Mouse (Mus musculus): ENCODE measurements around the gene Baz2a. TPM values are rescaled to one million over a fixed set of nuclear protein-coding genes. Genes with fewer than 3 reads are reported as not detected.

The Baz2a gene
- polyA plus RNA-seq, 1 experiment from 2014 or later, result 14.2 TPM

DNA sequence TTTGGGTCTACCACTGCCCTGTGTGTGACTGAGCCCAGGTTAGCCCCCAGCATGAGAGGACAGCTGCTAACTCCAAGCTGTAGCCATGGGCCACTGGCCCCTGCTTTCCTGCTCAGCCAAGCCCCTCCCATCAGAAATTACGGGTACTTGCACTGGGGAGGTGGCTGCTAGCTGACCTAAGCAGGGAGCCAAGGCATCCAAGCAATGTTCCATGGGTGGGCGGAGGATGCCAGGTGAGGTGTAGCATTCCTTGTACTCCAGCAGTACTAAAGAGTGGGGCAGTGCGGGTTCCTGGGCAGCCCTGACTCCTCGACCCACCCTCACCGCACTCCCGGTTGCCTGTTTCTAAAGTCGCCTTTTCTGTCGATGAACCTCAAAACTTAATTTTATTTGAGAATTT is 36.8 kb downstream of the Baz2a start:
- no peak overlapping the region for H3K27ac ChIP-seq
- H3K4me1 ChIP-seq, result no peaks in the 10 kb centered on the region
- H3K4me3 ChIP-seq (replicated peaks), result no peak overlapping the region
- H3K9me3 ChIP-seq (replicated peaks), result no peaks in the 10 kb centered on the region
- no peak overlapping the region for H3K9ac ChIP-seq
- ATAC-seq (replicated peaks; ENCODE audit: low FRiP score), result 0 out of 2 replicates have a peak, but pooled peaks have one; percentile 55
- WGBS, result 85% methylated on average over 8 of the region's 8 CpGs
- H3K4me2 ChIP-seq, result no peak overlapping the region
- H3K36me3 ChIP-seq, result peaks cover 94% of the 10 kb centered on the region
- H3K27me3 ChIP-seq, result no peaks in the 10 kb centered on the region

DNA sequence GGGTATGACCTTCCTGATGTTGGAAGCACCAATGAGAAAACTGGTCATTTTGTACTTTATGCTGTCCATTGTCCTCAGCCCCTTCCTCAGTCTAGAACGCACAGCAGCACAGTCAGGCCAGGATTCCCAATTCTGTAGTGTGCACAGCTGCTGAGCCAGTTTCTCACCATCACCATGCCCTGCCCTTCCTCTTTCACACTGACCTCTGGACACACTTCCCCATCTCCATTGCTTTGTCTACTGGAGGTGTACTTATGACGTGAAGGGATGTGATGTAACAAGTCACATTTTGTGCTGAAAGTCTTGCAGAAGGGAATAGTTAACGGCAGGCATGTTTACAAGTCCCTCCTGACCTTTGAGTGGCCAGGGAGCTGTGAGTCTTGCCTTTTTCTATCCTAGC is 39.9 kb downstream of the Baz2a start:
- Histone ChIP-seq H3K36me3 (peaks cover 91% of the 10 kb centered on the region), H3K4me2 (no peak overlapping the region), H3K9ac (no peak overlapping the region), H3K27me3 (no peaks in the 10 kb centered on the region), H3K27ac (no peak overlapping the region), H3K4me1 (peaks cover 8% of the 10 kb centered on the region; the same call in 1 of the 2 replicates), H3K4me3 (replicated peaks) (no peak overlapping the region), H3K9me3 (replicated peaks) (no peaks in the 10 kb centered on the region)
- ATAC-seq (replicated peaks; ENCODE audit: low FRiP score), result no peak
- WGBS, result 75% methylated on average over 3 of the region's 3 CpGs

DNA sequence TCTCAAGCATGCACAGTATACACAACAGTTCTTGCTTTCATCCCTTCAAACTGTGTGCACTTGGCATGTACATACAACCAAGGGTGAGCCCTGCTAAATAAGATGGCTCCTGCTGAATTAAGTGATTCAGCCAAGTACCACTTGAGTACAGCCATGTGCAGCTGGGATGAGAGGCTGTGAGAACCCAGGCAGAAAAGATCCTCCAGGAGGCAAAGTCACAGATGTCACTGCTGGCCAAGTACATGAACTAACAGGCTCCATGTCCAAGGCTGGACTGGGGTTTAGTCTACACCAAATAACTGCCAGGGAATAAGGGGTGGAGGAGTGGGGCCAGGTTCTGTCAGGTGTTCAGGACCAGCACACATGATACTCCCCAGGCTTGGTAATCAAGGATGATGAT is 40.4 kb downstream of the Baz2a start:
- Histone ChIP-seq H3K9ac (no peak overlapping the region), H3K36me3 (peaks cover 87% of the 10 kb centered on the region), H3K27ac (no peak overlapping the region), H3K4me3 (replicated peaks) (no peak overlapping the region), H3K4me2 (no peak overlapping the region), H3K27me3 (no peaks in the 10 kb centered on the region), H3K4me1 (peaks cover 8% of the 10 kb centered on the region; the same call in 1 of the 2 replicates), H3K9me3 (replicated peaks) (no peaks in the 10 kb centered on the region)
- no peak for ATAC-seq (replicated peaks; ENCODE audit: low FRiP score)

DNA sequence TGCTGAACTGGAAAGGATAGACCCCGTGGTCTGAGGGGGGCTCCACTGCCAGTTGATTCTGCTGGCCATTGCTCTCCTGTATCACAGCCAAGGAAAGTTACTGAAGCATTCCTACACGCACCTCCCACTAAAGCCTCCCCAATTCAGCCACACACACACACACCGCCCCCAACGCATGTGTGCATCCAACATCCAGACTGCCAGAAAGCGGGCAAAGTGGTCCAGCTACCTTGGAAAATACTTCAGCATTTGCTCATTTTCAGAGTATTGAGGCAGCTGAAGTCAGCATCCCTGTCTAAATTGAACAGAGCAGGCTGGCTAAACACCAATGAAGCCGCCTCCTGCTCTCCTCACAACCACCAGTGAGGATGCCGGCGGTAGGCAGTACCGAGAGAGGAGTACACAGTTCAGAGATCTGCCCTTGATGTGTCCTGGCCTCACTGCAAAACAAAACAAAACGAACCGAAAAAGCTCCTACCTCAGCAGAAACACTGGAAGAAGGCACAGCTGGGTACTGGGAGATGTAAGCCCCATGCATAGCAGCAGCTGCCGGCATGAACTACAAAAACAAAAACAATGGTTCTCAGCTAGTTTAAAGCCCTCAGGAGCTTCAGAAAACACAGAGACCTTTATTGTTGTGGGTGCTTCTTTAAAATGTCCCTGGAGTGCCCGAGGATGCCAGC is 42.4 kb downstream of the Baz2a start:
- WGBS, result 41% methylated on average over 13 of the region's 13 CpGs
- no peak overlapping the region for H3K9ac ChIP-seq
- H3K36me3 ChIP-seq, result peaks cover 87% of the 10 kb centered on the region
- peak; percentile 65; the same call in 1 of the 2 replicates for ATAC-seq (replicated peaks; ENCODE audit: low FRiP score)
- no peak overlapping the region for H3K4me2 ChIP-seq
- no peaks in the 10 kb centered on the region for H3K27me3 ChIP-seq
- no peak overlapping the region for H3K4me3 ChIP-seq (replicated peaks)
- peak overlapping the region; percentile 67 for H3K27ac ChIP-seq
- no peaks in the 10 kb centered on the region for H3K9me3 ChIP-seq (replicated peaks)
- H3K4me1 ChIP-seq, result peaks cover 8% of the 10 kb centered on the region; the same call in 1 of the 2 replicates

DNA sequence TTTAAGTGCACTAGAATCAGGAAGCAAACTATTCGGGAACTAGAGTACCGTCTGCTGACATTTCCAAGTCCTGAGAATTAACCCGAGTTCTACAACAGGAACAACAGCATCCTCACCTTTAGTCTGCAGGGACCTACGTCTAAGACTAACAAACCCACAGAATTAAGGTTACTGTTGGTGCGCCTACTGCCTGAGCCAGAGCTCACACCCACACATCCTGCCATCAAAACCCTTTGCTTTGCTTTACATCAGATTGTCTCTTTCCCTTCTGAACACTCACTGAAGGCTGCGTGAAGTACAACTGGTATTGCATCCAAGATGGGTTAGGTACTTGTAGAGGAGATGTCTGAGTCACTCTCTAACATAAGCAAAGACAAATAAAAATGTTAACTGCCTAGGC is 44.0 kb downstream of the Baz2a start:
- no peak overlapping the region for H3K9ac ChIP-seq
- H3K36me3 ChIP-seq, result peaks cover 90% of the 10 kb centered on the region
- no peak overlapping the region for H3K27ac ChIP-seq
- H3K4me2 ChIP-seq, result no peak overlapping the region
- no peaks in the 10 kb centered on the region for H3K9me3 ChIP-seq (replicated peaks)
- ATAC-seq (replicated peaks; ENCODE audit: low FRiP score), result no peak
- 86% methylated on average over 6 of the region's 6 CpGs for WGBS
- H3K4me1 ChIP-seq, result peaks cover 8% of the 10 kb centered on the region; the same call in 1 of the 2 replicates
- H3K27me3 ChIP-seq, result no peaks in the 10 kb centered on the region
- no peak overlapping the region for H3K4me3 ChIP-seq (replicated peaks)

DNA sequence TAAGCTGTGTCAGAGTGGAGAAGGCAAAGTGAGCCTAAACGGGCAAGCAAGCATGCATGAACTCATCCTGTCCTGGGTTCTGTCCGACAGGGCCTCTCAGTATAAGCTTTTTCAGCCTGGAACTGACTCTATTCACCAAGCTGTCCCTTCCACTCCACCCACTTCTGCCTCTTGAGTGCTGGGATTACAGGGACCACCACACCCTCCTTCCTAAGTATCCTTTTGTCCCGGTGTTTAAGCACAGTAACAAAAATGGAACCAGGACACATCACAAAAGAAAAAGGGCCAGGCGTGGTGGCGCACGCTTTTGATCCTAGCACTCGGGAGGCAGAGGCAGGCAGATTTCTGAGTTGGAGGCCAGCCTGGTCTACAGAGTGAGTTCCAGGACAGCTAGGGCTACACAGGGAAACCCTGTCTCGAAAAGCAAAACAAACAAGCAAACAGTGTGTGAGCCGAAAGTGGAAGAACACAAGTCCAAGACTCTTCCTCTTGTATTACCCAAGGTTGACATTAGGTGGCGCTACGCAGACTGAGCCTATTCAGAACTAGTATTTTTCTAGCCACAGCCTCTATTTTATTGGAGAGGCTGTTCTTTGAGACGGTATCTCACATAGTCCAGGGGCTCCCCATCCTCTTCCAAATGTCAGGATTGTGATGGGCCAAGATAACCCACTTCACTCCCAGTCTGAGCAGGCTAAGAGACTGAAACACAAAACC is 49.0 kb downstream of the Baz2a start:
- no peak overlapping the region for H3K4me3 ChIP-seq (replicated peaks)
- H3K9ac ChIP-seq, result no peak overlapping the region
- no peak overlapping the region for H3K4me2 ChIP-seq
- peaks cover 92% of the 10 kb centered on the region for H3K36me3 ChIP-seq
- WGBS, result 73% methylated on average over 12 of the region's 12 CpGs
- no peak overlapping the region for H3K27ac ChIP-seq
- H3K27me3 ChIP-seq, result no peaks in the 10 kb centered on the region
- 0 out of 2 replicates have a peak, but pooled peaks cover 3% of the 10 kb centered on the region for H3K4me1 ChIP-seq
- H3K9me3 ChIP-seq (replicated peaks), result no peaks in the 10 kb centered on the region
- no peak for ATAC-seq (replicated peaks; ENCODE audit: low FRiP score)

DNA sequence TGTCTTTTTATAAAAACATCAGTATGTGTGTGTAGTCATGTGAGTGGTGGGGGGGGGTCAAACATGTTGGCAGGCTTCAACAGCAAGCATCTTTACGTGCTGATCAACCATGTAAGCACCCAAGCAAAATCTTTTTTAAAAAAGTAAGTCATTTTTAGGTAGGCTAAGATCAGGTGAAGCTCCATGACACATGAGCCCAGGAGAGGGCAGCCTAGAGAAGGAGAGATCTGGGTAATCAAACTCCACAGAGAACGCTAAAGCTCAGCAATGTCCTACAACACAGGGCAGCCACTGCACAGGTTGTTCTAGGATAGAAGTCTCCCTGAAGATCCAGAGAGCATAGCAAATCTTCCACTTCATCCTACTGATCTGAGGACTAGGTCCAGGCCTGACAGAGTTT is 50.8 kb downstream of the Baz2a start:
- Histone ChIP-seq H3K4me3 (replicated peaks) (no peak overlapping the region), H3K36me3 (peaks cover 92% of the 10 kb centered on the region), H3K4me2 (no peak overlapping the region), H3K27ac (no peak overlapping the region), H3K27me3 (no peaks in the 10 kb centered on the region), H3K9ac (no peak overlapping the region), H3K9me3 (replicated peaks) (no peaks in the 10 kb centered on the region), H3K4me1 (0 out of 2 replicates have a peak, but pooled peaks cover 3% of the 10 kb centered on the region)
- ATAC-seq (replicated peaks; ENCODE audit: low FRiP score), result no peak
- 61% methylated on average over 2 of the region's 2 CpGs for WGBS

DNA sequence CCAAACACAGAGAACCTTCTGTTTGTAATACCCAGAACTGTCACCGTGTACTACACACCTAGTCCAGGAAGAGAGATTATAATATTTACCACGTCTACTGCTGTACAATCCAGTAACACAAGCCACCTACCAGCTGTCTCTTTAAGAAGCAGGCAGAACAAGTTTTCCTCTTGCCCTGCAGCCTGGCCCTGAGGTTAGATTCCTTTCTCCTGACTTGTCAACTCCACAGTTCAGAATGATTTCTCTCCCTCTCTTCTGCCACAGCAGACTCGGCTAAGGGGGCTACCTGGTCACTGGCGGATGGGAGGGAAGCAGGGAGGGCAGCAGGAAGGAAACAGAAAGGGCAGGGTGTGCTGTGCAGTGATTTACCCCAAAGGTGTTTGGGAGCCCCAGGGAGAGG is 52.3 kb downstream of the Baz2a start:
- no peaks in the 10 kb centered on the region for H3K9me3 ChIP-seq (replicated peaks)
- 0 out of 2 replicates have a peak overlapping the region, but pooled peaks have one; percentile 9 for H3K27ac ChIP-seq
- 54% methylated on average over 4 of the region's 4 CpGs for WGBS
- ATAC-seq (replicated peaks; ENCODE audit: low FRiP score), result no peak
- peaks cover 91% of the 10 kb centered on the region for H3K36me3 ChIP-seq
- no peak overlapping the region for H3K9ac ChIP-seq
- H3K4me3 ChIP-seq (replicated peaks), result no peak overlapping the region
- peaks cover 3% of the 10 kb centered on the region; the same call in 1 of the 2 replicates for H3K4me1 ChIP-seq
- no peak overlapping the region for H3K4me2 ChIP-seq
- no peaks in the 10 kb centered on the region for H3K27me3 ChIP-seq

DNA sequence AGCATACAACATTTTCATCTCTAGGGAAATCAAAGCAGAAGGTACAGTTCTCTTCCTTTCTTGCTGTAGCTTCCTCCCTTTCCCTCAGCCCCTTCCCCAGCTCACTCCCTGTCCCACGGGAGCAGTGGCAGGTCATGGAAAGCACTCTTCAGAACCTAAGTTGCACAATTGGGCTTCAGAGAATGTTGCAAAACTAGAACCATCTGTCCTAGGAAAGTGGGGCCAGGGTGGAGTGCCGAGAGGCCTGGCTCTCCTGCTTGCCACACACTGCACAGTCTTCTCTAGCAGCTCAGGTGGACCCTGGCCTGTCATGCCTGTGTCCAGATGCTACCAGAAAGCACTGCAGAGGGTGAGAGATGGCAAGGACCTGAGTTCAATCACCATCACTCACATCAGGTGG is 53.6 kb downstream of the Baz2a start:
- H3K9me3 ChIP-seq (replicated peaks), result no peaks in the 10 kb centered on the region
- no peak overlapping the region for H3K27ac ChIP-seq
- ATAC-seq (replicated peaks; ENCODE audit: low FRiP score), result no peak
- H3K27me3 ChIP-seq, result no peaks in the 10 kb centered on the region
- no peak overlapping the region for H3K4me2 ChIP-seq
- 82% methylated on average over 2 of the region's 2 CpGs for WGBS
- H3K36me3 ChIP-seq, result peaks cover 83% of the 10 kb centered on the region
- peaks cover 16% of the 10 kb centered on the region for H3K4me1 ChIP-seq
- no peak overlapping the region for H3K9ac ChIP-seq
- no peak overlapping the region for H3K4me3 ChIP-seq (replicated peaks)

DNA sequence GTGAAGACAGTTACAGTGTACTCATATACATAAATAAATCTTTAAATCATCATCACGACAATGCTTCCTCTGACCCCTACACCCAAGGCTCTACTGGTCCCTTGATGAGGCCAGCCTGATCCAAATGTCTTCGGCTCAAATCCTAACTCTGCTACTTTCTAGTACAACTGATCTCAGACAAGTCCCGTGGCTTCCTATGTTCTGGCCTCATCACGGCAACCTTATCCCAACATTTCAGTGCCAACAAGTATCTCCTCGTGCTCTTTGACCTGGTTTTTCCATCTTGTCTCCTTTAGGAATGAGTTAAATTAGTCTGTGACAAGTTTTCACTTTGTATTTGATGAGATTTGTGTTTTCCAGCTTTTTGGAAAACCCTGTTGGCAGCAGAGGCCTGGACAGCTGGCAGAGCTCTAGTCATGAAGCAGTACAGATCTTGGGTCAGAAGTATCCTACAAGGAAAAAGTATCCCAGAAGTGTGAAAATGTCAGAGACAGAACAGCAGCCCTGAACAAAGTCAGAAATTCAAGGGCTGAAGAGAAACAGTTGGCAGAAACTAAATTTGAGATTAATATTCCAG is 57.5 kb downstream of the Baz2a start:
- WGBS, result 78% methylated on average over 5 of the region's 5 CpGs
- H3K4me1 ChIP-seq, result peaks cover 22% of the 10 kb centered on the region

DNA sequence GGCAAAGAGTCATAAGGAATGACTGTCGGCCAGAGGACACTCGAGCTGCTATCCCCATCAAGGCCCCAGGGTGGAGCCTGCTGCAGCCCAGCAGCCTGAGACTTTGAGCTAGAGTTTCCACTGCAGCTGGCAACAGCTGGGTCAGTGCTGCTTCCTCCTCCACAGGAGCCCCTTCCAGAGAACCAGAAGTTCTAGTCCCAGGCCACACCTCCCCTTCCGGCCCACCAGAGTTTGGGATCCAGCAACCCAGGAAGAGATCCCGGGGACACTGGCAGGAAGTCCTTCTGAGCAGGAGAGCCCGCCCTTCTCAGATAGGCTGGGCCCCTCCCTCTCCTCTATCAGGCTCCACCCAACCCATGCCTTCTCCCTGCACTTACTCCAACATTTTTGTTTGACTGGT is 58.2 kb downstream of the Baz2a start:
- Histone ChIP-seq H3K27ac (peak overlapping the region; percentile 84), H3K27me3 (no peaks in the 10 kb centered on the region), H3K4me3 (replicated peaks) (peak overlapping the region; percentile 8; the same call in 1 of the 2 replicates), H3K9ac (0 out of 2 replicates have a peak overlapping the region, but pooled peaks have one; percentile 33), H3K4me2 (peak overlapping the region; percentile 42), H3K9me3 (replicated peaks) (no peaks in the 10 kb centered on the region), H3K36me3 (peaks cover 51% of the 10 kb centered on the region), H3K4me1 (peaks cover 24% of the 10 kb centered on the region)
- peak; percentile 96 for ATAC-seq (replicated peaks; ENCODE audit: low FRiP score)
- WGBS, result 1% methylated on average over 5 of the region's 5 CpGs

More for the DNA sequence above, 57.5 kb downstream of the Baz2a start:
- Histone ChIP-seq H3K9ac (0 out of 2 replicates have a peak overlapping the region, but pooled peaks have one; percentile 33), H3K4me2 (peak overlapping the region; percentile 42), H3K9me3 (replicated peaks) (no peaks in the 10 kb centered on the region), H3K27ac (peak overlapping the region; percentile 84), H3K36me3 (peaks cover 58% of the 10 kb centered on the region), H3K4me3 (replicated peaks) (no peak overlapping the region), H3K27me3 (no peaks in the 10 kb centered on the region)
- ATAC-seq (replicated peaks; ENCODE audit: low FRiP score), result no peak

DNA sequence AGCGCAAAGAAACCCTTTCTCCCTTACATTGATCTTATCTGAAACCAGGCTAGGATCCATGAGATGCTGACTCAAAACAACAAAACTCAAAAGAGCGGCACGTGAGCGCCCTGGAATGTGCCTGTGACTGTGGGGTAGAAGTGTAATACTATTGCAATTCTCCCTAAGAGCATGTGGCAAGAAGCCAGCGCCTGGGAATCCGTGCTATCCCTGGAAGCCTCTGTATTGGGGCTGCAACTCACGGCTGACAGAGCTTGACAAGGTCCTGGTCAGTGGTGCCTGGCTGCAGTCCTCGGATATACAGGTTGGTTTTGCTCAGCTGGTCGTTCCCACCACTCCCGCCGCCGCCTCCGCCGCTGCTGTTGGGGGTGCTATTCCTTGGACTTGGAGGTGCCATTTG is 59.6 kb downstream of the Baz2a start:
- Histone ChIP-seq H3K36me3 (peaks cover 37% of the 10 kb centered on the region), H3K9ac (no peak overlapping the region), H3K4me2 (no peak overlapping the region), H3K4me3 (replicated peaks) (no peak overlapping the region), H3K27me3 (no peaks in the 10 kb centered on the region), H3K9me3 (replicated peaks) (no peaks in the 10 kb centered on the region), H3K27ac (peak overlapping the region; percentile 20; the same call in 1 of the 2 replicates), H3K4me1 (peaks cover 24% of the 10 kb centered on the region)
- ATAC-seq (replicated peaks; ENCODE audit: low FRiP score), result no peak
- WGBS, result 69% methylated on average over 14 of the region's 14 CpGs
